Mouse (Mus musculus): ENCODE measurements around the gene Ptprg.

The Ptprg gene

DNA sequence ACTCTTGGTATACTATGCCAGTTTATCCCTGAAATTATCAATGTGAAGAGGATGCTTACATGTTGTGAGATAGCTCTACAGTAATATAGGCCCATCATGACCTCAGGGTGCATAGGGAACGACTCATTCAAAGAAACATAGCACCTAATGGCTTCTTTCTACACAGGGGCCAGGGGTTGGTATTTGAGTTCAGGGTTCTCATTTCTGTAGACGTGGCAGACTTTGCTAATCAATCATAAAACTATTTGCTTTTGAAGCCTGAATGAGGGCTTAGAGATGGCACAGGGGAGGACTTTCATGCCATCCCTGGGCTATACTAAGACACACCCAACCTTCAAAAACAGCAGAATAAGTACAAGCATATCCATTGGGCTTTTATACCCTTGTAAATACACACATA, 16.4 kb downstream of the Ptprg start:
- no peak for DNase-seq

DNA sequence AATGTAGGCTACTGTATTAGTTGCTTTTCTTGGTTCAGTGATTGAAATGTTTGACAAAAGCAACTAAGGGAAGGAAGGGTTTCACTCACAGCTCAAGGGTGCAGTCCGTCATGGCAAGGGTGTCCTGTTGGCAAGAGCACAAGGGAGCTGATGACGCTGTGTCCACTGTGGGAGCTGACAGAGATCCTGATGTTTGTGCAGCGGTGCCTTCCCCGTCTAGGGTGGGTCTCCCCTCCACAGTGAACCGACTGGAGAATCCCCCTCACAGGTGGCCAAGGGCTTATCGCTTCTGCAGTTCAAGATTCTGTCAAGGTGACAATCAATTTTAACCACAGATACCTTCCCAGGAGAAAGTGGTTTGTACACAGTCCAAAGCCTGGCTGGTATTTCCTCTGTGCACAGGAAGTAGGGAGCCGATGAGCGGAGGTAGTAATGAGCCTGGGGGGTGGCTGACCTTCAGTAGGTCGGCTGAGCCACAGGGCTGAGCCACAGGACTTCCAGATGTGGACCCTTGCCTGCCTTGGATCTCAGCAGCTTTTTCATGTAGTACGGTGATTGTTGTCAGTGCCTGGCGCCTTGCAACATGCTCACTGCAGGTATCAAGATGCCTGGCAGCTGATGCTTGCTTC, 18.5 kb downstream of the Ptprg start:
- DNase-seq, result no peak

DNA sequence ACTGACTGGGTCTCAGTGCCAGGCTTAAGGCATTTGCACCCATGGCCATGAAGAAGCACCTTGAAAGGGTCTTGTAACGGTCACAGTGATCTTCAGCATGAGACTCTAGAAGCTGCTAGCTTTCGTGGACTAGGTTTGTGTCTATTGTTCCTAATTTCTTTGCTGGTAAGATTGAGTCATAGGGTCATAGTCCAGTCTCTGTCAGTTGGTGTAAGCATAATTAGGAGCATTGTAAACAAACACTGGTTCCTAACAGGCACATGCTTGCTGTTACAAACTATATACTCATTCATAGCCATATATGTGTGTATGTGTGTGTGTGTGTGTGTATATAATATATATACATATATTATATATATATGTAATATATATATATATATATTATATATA, 19.1 kb downstream of the Ptprg start:
- no peak for DNase-seq

DNA sequence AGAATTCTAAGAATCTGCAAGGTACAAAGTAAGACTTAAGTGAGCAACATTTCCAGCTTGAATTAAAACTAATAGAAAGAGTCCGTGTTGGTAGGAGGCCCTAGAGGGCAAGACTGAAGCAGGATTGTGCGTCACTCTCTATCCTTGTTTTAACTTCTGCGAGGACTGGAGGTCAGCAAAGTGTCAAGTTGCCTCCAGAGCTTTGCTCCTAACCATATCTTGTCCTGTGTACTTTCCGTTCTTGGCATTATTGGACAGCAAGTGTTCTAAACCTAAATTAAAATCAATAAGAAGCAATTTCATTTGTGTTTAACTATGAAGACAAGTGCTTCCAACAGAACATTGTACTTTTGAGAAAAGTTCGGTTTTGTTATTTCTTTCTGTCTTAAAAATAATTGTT, 20.4 kb downstream of the Ptprg start:
- no peak for DNase-seq

GRCm38 (mm10) chr14:11577276-11577909, 24.1 kb downstream of the Ptprg start:
- DNase-seq, result no peak

DNA sequence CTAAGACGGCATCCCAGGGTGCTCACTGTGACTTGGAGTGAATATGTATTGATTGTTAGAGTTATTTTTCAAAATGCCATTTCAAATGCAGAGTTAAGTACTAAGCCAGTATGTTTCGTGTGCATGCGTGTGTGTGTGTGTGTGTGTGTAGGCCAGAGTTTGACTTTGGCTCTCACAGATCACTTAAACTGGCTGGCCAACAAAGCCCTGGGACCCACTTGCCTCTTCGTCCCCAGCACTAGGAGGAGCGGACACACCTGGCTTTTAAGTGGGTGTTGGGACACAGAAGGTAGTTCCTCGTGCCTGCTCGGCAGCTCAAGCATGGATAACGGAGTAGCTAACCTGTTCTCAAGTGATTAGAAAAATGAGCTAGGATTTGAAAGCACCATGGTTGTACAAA, 24.6 kb downstream of the Ptprg start:
- DNase-seq, result no peak

GRCm38 (mm10) chr14:11578492-11578967, 25.2 kb downstream of the Ptprg start:
- DNase-seq, result no peak

- no peak for DNase-seq
These were observed 26.6 kb downstream of the Ptprg start for GRCm38 (mm10) chr14:11579950-11580349.

- no peak for DNase-seq
These were observed 30.9 kb downstream of the Ptprg start for GRCm38 (mm10) chr14:11584263-11584662.

DNA sequence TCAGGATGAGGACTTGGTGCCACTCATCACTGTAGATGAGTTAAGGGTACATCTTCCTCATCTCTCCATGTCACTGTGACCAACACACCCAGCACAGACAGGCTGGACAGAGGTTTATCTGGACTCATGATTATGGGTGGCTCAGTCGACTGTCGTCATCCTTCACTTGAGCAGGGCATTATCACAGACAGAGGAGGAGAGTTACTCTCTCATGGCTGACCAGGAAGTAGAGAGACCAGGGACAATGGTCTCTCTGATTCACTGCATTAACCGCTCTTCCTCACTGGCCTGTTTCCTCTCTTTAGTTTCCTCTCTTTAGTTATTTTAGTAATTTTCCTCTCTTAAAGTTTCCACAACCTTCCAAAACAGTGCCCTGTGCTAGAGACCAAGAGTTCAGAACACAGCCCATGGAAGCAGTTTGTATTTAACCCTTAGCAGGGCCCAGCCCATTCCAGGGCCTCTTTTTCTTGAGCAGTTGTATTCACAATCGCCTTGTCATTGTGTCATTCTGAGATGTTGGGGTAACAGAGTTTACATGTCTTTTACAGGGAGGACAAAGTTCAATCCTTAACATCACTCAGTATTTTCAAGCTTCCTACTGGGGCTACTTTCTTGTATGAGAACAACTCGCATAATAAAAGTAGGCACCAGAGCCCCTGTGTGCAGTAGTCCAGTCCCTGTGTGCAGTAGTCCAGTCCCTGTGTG, 31.7 kb downstream of the Ptprg start:
- no peak for DNase-seq

GRCm38 (mm10) chr14:11590387-11590786, 37.1 kb downstream of the Ptprg start:
- DNase-seq, result no peak

GRCm38 (mm10) chr14:11592650-11593049, 39.3 kb downstream of the Ptprg start:
- no peak for DNase-seq

GRCm38 (mm10) chr14:11594336-11594735, 41.0 kb downstream of the Ptprg start:
- no peak for DNase-seq

DNA sequence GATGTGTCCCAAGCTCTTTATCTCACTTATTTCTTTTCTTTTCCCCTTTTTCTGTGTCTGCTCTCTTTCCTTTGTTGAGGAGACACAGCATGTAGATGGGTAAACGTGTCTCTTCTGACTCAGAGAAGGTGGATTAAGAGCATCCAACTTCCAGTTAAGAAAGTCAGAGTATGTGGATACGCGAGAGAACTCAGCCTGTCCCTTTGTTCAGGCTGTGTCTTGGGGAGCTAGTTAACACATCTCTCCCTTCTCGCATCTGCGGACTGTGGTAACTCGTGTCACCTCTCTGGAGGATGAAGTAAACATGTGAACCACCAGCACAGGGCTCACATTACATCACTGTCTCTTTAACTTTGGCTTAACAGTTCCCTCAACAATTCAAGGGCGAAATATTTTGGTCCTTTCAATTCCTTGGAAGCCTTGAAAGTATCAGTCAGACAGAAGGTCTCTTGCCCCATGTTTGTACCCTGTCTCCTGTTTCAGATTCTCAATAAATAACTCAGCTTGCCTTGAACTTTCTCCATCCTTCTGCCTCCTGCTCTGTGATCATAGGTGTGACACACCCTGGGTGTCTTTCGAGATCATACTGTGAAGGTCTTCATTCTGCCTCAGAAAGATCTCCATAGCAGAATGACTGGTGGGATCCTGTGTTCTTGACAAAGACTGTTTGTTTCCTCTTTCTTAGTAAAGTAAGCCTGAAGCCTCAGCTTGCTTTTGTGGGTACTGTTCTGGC, 51.0 kb downstream of the Ptprg start:
- DNase-seq, result no peak

- DNase-seq, result no peak
These were observed 55.0 kb downstream of the Ptprg start for GRCm38 (mm10) chr14:11608366-11608765.

- no peak for DNase-seq
These were observed 56.7 kb downstream of the Ptprg start for GRCm38 (mm10) chr14:11609857-11610582.

- DNase-seq, result no peak
These were observed 59.1 kb downstream of the Ptprg start for GRCm38 (mm10) chr14:11612426-11612825.

DNA sequence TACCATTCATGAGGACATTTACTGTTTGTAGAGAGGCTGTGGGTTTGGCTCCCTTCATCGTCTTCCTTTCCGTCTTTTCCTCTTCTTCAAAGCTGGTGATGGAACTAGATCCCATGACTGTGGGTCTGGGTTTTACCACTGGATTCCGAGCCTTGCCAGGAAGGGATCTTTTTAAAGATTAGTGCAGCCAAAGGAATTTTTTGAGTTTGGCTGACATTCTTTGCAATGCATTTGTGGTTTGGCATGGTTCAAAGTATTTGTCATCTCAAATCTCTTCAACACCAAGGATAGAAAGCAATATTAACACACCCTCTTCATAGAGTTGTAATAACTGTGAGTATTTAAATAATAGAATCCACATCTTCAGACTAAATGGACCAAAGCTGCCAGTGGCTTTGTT, 59.8 kb downstream of the Ptprg start:
- DNase-seq, result peak; percentile 3

- no peak for DNase-seq
These were observed 62.4 kb downstream of the Ptprg start for GRCm38 (mm10) chr14:11615697-11616096.

DNA sequence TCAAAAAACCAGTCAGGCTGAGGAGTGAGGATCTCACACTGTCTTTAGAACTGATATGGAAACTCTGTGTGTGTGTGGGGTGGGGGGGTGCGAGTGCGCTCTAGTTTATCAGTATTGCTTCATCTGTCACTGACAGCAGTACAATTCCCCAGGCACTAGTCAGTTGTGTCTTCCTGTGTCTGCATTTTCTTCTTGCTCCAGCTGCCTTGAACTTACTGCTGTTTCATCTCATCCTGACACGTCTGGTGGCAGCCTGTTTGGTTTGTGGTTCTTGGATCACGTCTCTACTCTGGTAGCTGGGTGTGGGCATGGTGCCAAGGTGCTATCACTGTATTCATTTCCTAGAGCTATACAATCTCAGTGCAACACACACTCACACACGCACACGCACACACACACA, 64.0 kb downstream of the Ptprg start:
- peak; percentile 76 for DNase-seq

DNA sequence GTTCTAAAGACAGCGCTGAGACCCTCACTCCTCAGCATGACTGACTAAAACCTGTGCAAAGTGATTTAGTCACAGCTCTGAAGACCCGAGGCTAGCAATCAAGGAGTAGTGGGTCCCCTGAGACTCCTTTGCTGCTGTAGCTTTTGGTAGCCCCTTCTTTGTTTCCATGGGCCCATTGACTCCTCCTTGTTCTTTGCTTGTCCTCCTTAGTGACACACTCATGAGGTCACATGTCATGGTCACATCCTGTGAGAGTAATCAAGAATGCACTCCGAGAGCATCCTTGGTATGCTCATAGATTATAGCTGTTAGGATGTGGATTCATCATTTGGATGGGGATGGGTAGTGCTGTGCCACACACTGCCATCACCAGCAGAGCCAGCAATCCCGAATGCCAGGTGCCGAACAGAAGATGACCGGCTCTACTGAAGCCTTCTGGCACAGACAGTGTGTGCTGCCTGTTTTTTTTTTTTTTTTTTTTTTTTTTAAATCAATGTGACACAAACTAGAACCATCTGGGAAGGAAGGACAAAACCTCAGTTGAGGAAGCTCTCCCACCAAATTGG, 64.9 kb downstream of the Ptprg start:
- DNase-seq, result peak; percentile 5

- DNase-seq, result no peak
These were observed 66.3 kb downstream of the Ptprg start for GRCm38 (mm10) chr14:11619606-11620005.
